Mouse (Mus musculus) MEL (cell line): Measurements from ENCODE around the gene Fgd2. TPM values are rescaled to one million over a fixed set of nuclear protein-coding genes. Genes with fewer than 3 reads are reported as not detected.

Experiments
- DNase-seq: peaks from one replicate; pipeline ENCODE4 v3.0.0; 2011; ENCODE audit warnings: low read depth, low spot score
- H3K27ac ChIP-seq: 2 replicates; pipeline ENCODE4 v1.5.1; 2012; ENCODE audit warnings: low read depth, mild to moderate bottlenecking, control low read depth, low read length, moderate library complexity; ENCODE audit not compliant: control insufficient read depth
- H3K27me3 ChIP-seq, 2 experiments: fragments of 150-350 bp in 1 of 2; sonication (generic) in 1 of 2; 2 replicates each; pipeline ENCODE4 v1.6.1; 2012; ENCODE audit warnings: low read length in 2 of 2, mild to moderate bottlenecking in 2 of 2, improper control_type of control experiment in 1 of 2, moderate library complexity in 1 of 2; ENCODE audit not compliant: insufficient read depth in 2 of 2, control insufficient read depth in 1 of 2
- H3K36me3 ChIP-seq, 2 experiments: 2 replicates each; pipeline ENCODE4 v1.6.1; 2012 to 2014; ENCODE audit warnings: low read length in 2 of 2, improper control_type of control experiment in 1 of 2, inconsistent platforms in 1 of 2, mild to moderate bottlenecking in 1 of 2; ENCODE audit not compliant: insufficient read depth in 2 of 2, control insufficient read depth in 1 of 2
- H3K4me1 ChIP-seq, 2 experiments: fragments of 150-350 bp in 1 of 2; sonication (generic) in 1 of 2; 2 replicates each; pipeline ENCODE4 v1.6.1; 2012; ENCODE audit warnings: low read length in 2 of 2, improper control_type of control experiment in 1 of 2, mild to moderate bottlenecking in 1 of 2; ENCODE audit not compliant: insufficient read depth in 2 of 2, control insufficient read depth in 1 of 2
- H3K4me3 ChIP-seq, 2 experiments: fragments of 150-350 bp in 1 of 2; sonication (generic) in 1 of 2; 2 replicates each; pipeline ENCODE4 v1.5.1; 2012; ENCODE audit warnings: low read depth in 2 of 2, low read length in 2 of 2, mild to moderate bottlenecking in 2 of 2, moderate library complexity in 2 of 2, control low read depth in 1 of 2, improper control_type of control experiment in 1 of 2; ENCODE audit not compliant: control insufficient read depth in 1 of 2, insufficient read depth in 1 of 2
- H3K79me2 ChIP-seq: 2 replicates; pipeline ENCODE4 v1.6.1; 2012; ENCODE audit warnings: mild to moderate bottlenecking, low read length, moderate library complexity; ENCODE audit not compliant: control insufficient read depth, poor library complexity, insufficient read depth
- H3K9ac ChIP-seq: 2 replicates; pipeline ENCODE4 v1.6.1; 2012; ENCODE audit warnings: low read depth, mild to moderate bottlenecking, control low read depth, low read length, moderate library complexity; ENCODE audit not compliant: control insufficient read depth, poor library complexity, severe bottlenecking
- H3K9me3 ChIP-seq: fragments of 150-350 bp; sonication (generic); replicated peaks from 2 replicates; pipeline ENCODE4 v1.6.1; 2012; ENCODE audit warnings: mild to moderate bottlenecking, low read length, improper control_type of control experiment, moderate library complexity; ENCODE audit not compliant: insufficient read depth
- BHLHE40 ChIP-seq: IDR thresholded peaks from 2 replicates; pipeline ENCODE4 v1.6.1; 2012; ENCODE audit warnings: low read depth, mild to moderate bottlenecking, inconsistent platforms, low read length, improper control_type of control experiment, borderline replicate concordance
- CHD2 ChIP-seq: IDR thresholded peaks from 2 replicates; pipeline ENCODE4 v1.6.1; 2011; ENCODE audit warnings: low read length, improper control_type of control experiment
- CTCF ChIP-seq, 3 experiments: IDR thresholded peaks in 2 of 3; conservative IDR thresholded peaks in 1 of 3; 2 replicates each; pipeline ENCODE4 v1.5.1; 2011 to 2012; ENCODE audit warnings: low read length in 3 of 3, low read depth in 2 of 3, mild to moderate bottlenecking in 2 of 3, improper control_type of control experiment in 1 of 3, inconsistent platforms in 1 of 3, mixed read lengths in 1 of 3, moderate library complexity in 1 of 3; ENCODE audit not compliant: control insufficient read depth in 1 of 3, insufficient read depth in 1 of 3, poor library complexity in 1 of 3, severe bottlenecking in 1 of 3
- E2F4 ChIP-seq: IDR thresholded peaks from 2 replicates; pipeline ENCODE4 v1.6.1; 2011; ENCODE audit warnings: low read depth, low read length, improper control_type of control experiment, borderline replicate concordance
- ETS1 ChIP-seq: IDR thresholded peaks from 2 replicates; pipeline ENCODE4 v1.6.1; 2012; ENCODE audit warnings: low read depth, mild to moderate bottlenecking, inconsistent platforms, low read length, improper control_type of control experiment, moderate library complexity
- KAT2A ChIP-seq: conservative IDR thresholded peaks from 2 replicates; pipeline ENCODE4 v1.6.1; 2012; ENCODE audit warnings: low read depth, low read length, improper control_type of control experiment, inconsistent platforms
- NELFE ChIP-seq: IDR thresholded peaks from 2 replicates; pipeline ENCODE4 v1.6.1; 2011; ENCODE audit warnings: low read depth, low read length, improper control_type of control experiment
- POLR2AphosphoS5 ChIP-seq: IDR thresholded peaks from 2 replicates; pipeline ENCODE4 v1.6.1; 2012; ENCODE audit warnings: low read depth, borderline replicate concordance, mild to moderate bottlenecking, inconsistent platforms, low read length, moderate library complexity, mixed read lengths
- RAD21 ChIP-seq: IDR thresholded peaks from 2 replicates; pipeline ENCODE4 v1.6.1; 2011; ENCODE audit warnings: mild to moderate bottlenecking, low read depth, low read length, improper control_type of control experiment
- SMC3 ChIP-seq: IDR thresholded peaks from 2 replicates; pipeline ENCODE4 v1.6.1; 2011; ENCODE audit warnings: low read depth, low read length, improper control_type of control experiment
- TCF12 ChIP-seq: IDR thresholded peaks from 2 replicates; pipeline ENCODE4 v1.6.1; 2014; ENCODE audit warnings: low read depth, mild to moderate bottlenecking, inconsistent platforms, low read length, improper control_type of control experiment, moderate library complexity
- UBTF ChIP-seq: IDR thresholded peaks from 2 replicates; pipeline ENCODE4 v1.6.1; 2012; ENCODE audit warnings: low read depth, mild to moderate bottlenecking, inconsistent platforms, low read length, improper control_type of control experiment, moderate library complexity, borderline replicate concordance; ENCODE audit not compliant: insufficient read depth
- USF2 ChIP-seq, 2 experiments: IDR thresholded peaks; 2 replicates each; pipeline ENCODE4 v1.6.1; 2011 to 2012; ENCODE audit warnings: improper control_type of control experiment in 2 of 2, low read length in 2 of 2, borderline replicate concordance in 1 of 2, inconsistent platforms in 1 of 2, low read depth in 1 of 2, mild to moderate bottlenecking in 1 of 2; ENCODE audit not compliant: insufficient read depth in 1 of 2
- ZC3H11A ChIP-seq: IDR thresholded peaks from 2 replicates; pipeline ENCODE4 v1.6.1; 2012; ENCODE audit warnings: low read depth, mild to moderate bottlenecking, inconsistent platforms, low read length, improper control_type of control experiment
- ZNF384 ChIP-seq: IDR thresholded peaks from 2 replicates; pipeline ENCODE4 v1.6.1; 2012; ENCODE audit warnings: low read depth, mild to moderate bottlenecking, inconsistent platforms, low read length, improper control_type of control experiment
- polyA plus RNA-seq, 2 experiments: library from polyadenylated mRNA; stranded (reverse) in 1 of 2; unstranded in 1 of 2; fragments of >175 nt in 1 of 2; fragments of >200 nt in 1 of 2; gene quantifications; 2 replicates each; pipeline versions ENCODE4 v1.2.1 to v1.2.4; 2012; ENCODE audit warnings: low replicate concordance in 2 of 2, low read depth in 1 of 2; ENCODE audit not compliant: insufficient read length in 2 of 2, insufficient read depth in 1 of 2, missing spikeins in 1 of 2
- total RNA-seq: library from RNA; depleted of rRNA; stranded (reverse); fragments of 300-350 nt; gene quantifications from 2 replicates; pipeline ENCODE4 v1.2.3, GENCODE M21; 2012

Gene Fgd2
- total and polyA plus RNA-seq, 3 experiments = 0.23 to 0.39 TPM; not detected in 1

DNA sequence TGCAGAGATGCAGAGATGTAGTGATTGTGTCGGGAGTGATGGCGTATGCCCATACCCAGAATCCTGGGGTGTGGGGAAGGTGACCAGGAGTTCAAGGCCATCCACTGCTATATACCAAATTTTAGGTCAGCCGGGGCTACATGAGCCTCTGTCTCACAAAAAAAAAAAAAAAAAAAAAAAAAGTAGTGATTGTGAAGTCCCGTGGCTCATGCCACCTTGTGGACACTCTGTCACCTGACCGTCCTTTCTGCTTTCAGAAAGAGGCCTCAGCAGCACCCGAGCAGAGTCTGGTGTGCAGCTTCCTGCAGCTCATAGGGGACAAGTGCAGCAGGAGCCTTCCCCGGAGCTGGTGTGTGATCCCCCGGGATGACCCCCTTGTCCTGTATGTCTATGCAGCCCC is 17.3 kb downstream of the Fgd2 start:
- Histone ChIP-seq H3K9ac (no peak overlapping the region), H3K4me3 (no peak overlapping the region), H3K27ac (no peak overlapping the region), H3K9me3 (no peaks in the 10 kb centered on the region), H3K4me1 (peaks cover 0 to 9% of the 10 kb centered on the region in 2 experiments; a peak in 1 of 4 replicates), H3K36me3 (no peaks in the 10 kb centered on the region; a peak in 1 of 4 replicates), H3K79me2 (no peaks in the 10 kb centered on the region), H3K27me3 (no peaks in the 10 kb centered on the region)
- no peak for DNase-seq
- TF ChIP-seq USF2 (IDR thresholded peaks at IDR 0.05; ENCODE audit: borderline replicate concordance in 1 of 2, insufficient read depth in 1 of 2, low read depth in 1 of 2, low read length in 2 of 2) (no peak), ZNF384 (peak; percentile 66)

DNA sequence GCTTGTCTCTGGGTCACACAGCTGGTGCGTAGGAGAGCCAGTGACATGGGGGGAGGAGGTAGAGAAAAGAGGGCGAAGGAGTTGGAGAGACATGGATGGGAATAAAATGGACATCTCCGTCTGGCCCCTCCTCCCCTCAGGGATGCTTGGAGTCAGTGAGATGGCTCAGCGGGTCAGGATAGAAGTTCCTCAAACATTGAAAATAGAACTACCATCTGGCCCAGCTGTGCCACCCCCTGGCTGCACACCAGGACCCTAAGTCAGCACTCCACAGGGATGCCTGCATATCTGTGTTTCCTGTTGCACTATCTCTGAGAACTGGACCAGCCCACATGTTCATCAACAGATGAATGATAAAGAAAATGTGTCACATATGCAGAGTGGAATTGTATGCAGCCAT is 19.5 kb downstream of the Fgd2 start:
- no peaks in the 10 kb centered on the region for H3K9me3 ChIP-seq
- H3K79me2 ChIP-seq = no peaks in the 10 kb centered on the region
- H3K4me3 ChIP-seq = no peak overlapping the region
- H3K36me3 ChIP-seq = no peaks in the 10 kb centered on the region; a peak in 1 of 4 replicates
- no peak for TF ChIP-seq NELFE
- 0 out of 2 replicates have a peak, but pooled peaks have one; percentile 8 for TF ChIP-seq TCF12
- no peak for TF ChIP-seq CHD2
- TF ChIP-seq KAT2A = no peak
- peak; percentile 42; the same call in 1 of the 2 replicates for TF ChIP-seq ETS1
- H3K27ac ChIP-seq = no peak overlapping the region
- peaks cover 0 to 9% of the 10 kb centered on the region in 2 experiments; a peak in 2 of 4 replicates for H3K4me1 ChIP-seq
- DNase-seq = no peak
- H3K27me3 ChIP-seq = no peaks in the 10 kb centered on the region
- no peak overlapping the region for H3K9ac ChIP-seq

DNA sequence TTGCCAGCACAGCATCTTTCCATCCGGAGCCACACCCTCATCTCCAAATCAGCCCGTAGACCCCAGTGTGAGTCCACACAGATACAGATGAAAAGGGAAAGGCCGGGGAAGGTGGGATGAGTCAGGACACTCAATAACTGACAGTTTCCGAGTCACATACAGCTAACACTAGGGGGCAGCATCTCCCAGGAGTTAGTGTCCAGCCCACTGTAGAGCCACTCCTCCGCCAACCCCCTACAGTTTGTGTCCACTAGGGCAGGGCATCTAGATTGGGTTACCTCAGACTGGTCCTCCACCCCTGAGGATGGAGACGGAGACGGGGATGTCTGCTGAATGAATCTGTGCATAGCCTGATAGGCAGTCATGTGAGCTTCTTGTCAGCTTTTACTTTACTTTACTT is 20.8 kb downstream of the Fgd2 start:
- peak; percentile 81 for DNase-seq
- no peak overlapping the region for H3K4me3 ChIP-seq
- peak; percentile 44 to 56 (median 55) for TF ChIP-seq CTCF (IDR thresholded peaks at IDR 0.05 in 2 of 3, conservative IDR thresholded peaks at IDR 0.05 in 1 of 3; ENCODE audit: control insufficient read depth in 1 of 3, insufficient read depth in 1 of 3, low read depth in 2 of 3, low read length in 3 of 3, poor library complexity in 1 of 3, severe bottlenecking in 1 of 3)
- peak; percentile 63 for TF ChIP-seq SMC3
- peak; percentile 57 for TF ChIP-seq RAD21
- no peak for TF ChIP-seq POLR2AphosphoS5
- no peak for TF ChIP-seq E2F4
- no peak for TF ChIP-seq UBTF
- no peak for TF ChIP-seq BHLHE40
- peak; percentile 52 for TF ChIP-seq ZC3H11A
- no peaks in the 10 kb centered on the region for H3K9me3 ChIP-seq
- H3K4me1 ChIP-seq = peaks cover 0 to 9% of the 10 kb centered on the region in 2 experiments; a peak in 2 of 4 replicates
- no peaks in the 10 kb centered on the region for H3K27me3 ChIP-seq
- H3K79me2 ChIP-seq = no peaks in the 10 kb centered on the region
- no peak overlapping the region; the same call in 1 of the 2 replicates for H3K9ac ChIP-seq
- H3K36me3 ChIP-seq = no peaks in the 10 kb centered on the region; a peak in 1 of 4 replicates
- no peak overlapping the region for H3K27ac ChIP-seq
